Comparison of ENCODE assay signal across 7 mouse cellular contexts in genomic region chr11:69992932-69993331, GRCm38 (mm10). TPM values are rescaled to one million over a fixed set of nuclear protein-coding genes. Genes with fewer than 3 reads are reported as not detected.
DNase-seq lines count a peak whose midpoint lies in the region; ATAC-seq and TF ChIP-seq lines count a peak whose summit lies in the region.

No protein-coding gene starts in this region.

- no peaks in the 10 kb centered on the region for H3K27me3 ChIP-seq in liver, embryonic 11.5 days (replicated peaks; ENCODE audit: control insufficient read depth, insufficient read depth, low read length)
- no peaks in the 10 kb centered on the region for H3K27me3 ChIP-seq in forebrain, embryonic 13.5 days
- H3K27me3 ChIP-seq in intestine, postnatal 0 days (replicated peaks; ENCODE audit: control insufficient read depth, insufficient read depth, low read length): no peaks in the 10 kb centered on the region
- no peaks in the 10 kb centered on the region for H3K27me3 ChIP-seq in neural tube, embryonic 13.5 days

- no peak for ATAC-seq in liver, embryonic 11.5 days (replicated peaks; ENCODE audit: low FRiP score)
- no peak for ATAC-seq in forebrain, embryonic 13.5 days
- ATAC-seq in intestine, postnatal 0 days: no peak
- ATAC-seq in neural tube, embryonic 13.5 days (ENCODE audit: low read depth): no peak

- no peak for TF ChIP-seq CTCF in intestine, postnatal 0 days (IDR thresholded peaks at IDR 0.05; ENCODE audit: low read depth)

- 89% methylated on average over 3 of the region's 3 CpGs for WGBS in liver, embryonic 11.5 days
- WGBS in forebrain, embryonic 13.5 days: 96% methylated on average over 3 of the region's 3 CpGs
- WGBS in intestine, postnatal 0 days: 76% methylated on average over 3 of the region's 3 CpGs
- WGBS in neural tube, embryonic 13.5 days: 93% methylated on average over 3 of the region's 3 CpGs

- H3K36me3 ChIP-seq in liver, embryonic 11.5 days (ENCODE audit: control insufficient read depth, insufficient read depth, low read length): peaks cover 26% of the 10 kb centered on the region
- H3K36me3 ChIP-seq in forebrain, embryonic 13.5 days (ENCODE audit: poor library complexity, severe bottlenecking): peaks cover 44% of the 10 kb centered on the region
- H3K36me3 ChIP-seq in intestine, postnatal 0 days (ENCODE audit: control insufficient read depth, insufficient read depth): peaks cover 38% of the 10 kb centered on the region
- H3K36me3 ChIP-seq in neural tube, embryonic 13.5 days: peaks cover 42% of the 10 kb centered on the region

- H3K27ac ChIP-seq in liver, embryonic 11.5 days (ENCODE audit: low read depth, low read length): no peak overlapping the region
- H3K27ac ChIP-seq in forebrain, embryonic 13.5 days: no peak overlapping the region
- H3K27ac ChIP-seq in intestine, postnatal 0 days (ENCODE audit: low read depth, low read length): peak overlapping the region; percentile 89; the same call in 1 of the 2 replicates
- no peak overlapping the region for H3K27ac ChIP-seq in neural tube, embryonic 13.5 days (replicated peaks)

- H3K9me3 ChIP-seq in liver, embryonic 11.5 days (ENCODE audit: control insufficient read depth, low read length): no peaks in the 10 kb centered on the region
- H3K9me3 ChIP-seq in forebrain, embryonic 13.5 days (replicated peaks): no peaks in the 10 kb centered on the region
- no peaks in the 10 kb centered on the region for H3K9me3 ChIP-seq in intestine, postnatal 0 days (ENCODE audit: control insufficient read depth)
- no peaks in the 10 kb centered on the region for H3K9me3 ChIP-seq in neural tube, embryonic 13.5 days

- H3K4me3 ChIP-seq in liver, embryonic 11.5 days (ENCODE audit: low read depth, low read length): peak overlapping the region; percentile 67; the same call in 1 of the 2 replicates
- H3K4me3 ChIP-seq in forebrain, embryonic 13.5 days: peak overlapping the region; percentile 66
- H3K4me3 ChIP-seq in intestine, postnatal 0 days (ENCODE audit: low read depth, low read length): peak overlapping the region; percentile 67
- H3K4me3 ChIP-seq in neural tube, embryonic 13.5 days: peak overlapping the region; percentile 75

- H3K9ac ChIP-seq in liver, embryonic 11.5 days (ENCODE audit: low read depth, low read length): peak overlapping the region; percentile 38; the same call in 1 of the 2 replicates
- H3K9ac ChIP-seq in forebrain, embryonic 13.5 days: peak overlapping the region; percentile 81
- H3K9ac ChIP-seq in intestine, postnatal 0 days (ENCODE audit: low read depth, low read length): no peak overlapping the region
- peak overlapping the region; percentile 93 for H3K9ac ChIP-seq in neural tube, embryonic 13.5 days

- DNase-seq in liver, embryonic 11.5 days (ENCODE audit: low spot score): no peak
- DNase-seq in liver: no peak
- DNase-seq in adrenal gland, adult (ENCODE audit: inconsistent age in 2 of 2, low spot score in 1 of 2): no peak
- no peak for DNase-seq in kidney, adult 8-10 months

- peak overlapping the region; percentile 87 for H3K4me2 ChIP-seq in liver, embryonic 11.5 days
- H3K4me2 ChIP-seq in forebrain, embryonic 13.5 days: peak overlapping the region; percentile 79
- peak overlapping the region; percentile 66 for H3K4me2 ChIP-seq in intestine, postnatal 0 days (replicated peaks; ENCODE audit: low read depth)
- peak overlapping the region; percentile 76 for H3K4me2 ChIP-seq in neural tube, embryonic 13.5 days

- H3K4me1 ChIP-seq in liver, embryonic 11.5 days (replicated peaks; ENCODE audit: control insufficient read depth, insufficient read depth, low read length): peaks cover 20% of the 10 kb centered on the region
- peaks cover 33% of the 10 kb centered on the region for H3K4me1 ChIP-seq in forebrain, embryonic 13.5 days
- H3K4me1 ChIP-seq in intestine, postnatal 0 days (replicated peaks; ENCODE audit: control insufficient read depth, insufficient read depth, low read length): no peaks in the 10 kb centered on the region
- peaks cover 36% of the 10 kb centered on the region for H3K4me1 ChIP-seq in neural tube, embryonic 13.5 days (replicated peaks)

RNA-seq across cellular contexts. Expression of gene Gabarap, which starts 2.0 kb away (rescaled TPM):
- polyA plus RNA-seq in liver, embryonic 11.5 days (2014; fragmentation: Nextera tagmentation; extraction: Ambion mirVana): 302 and 311 TPM in 2 replicates
- 598 and 670 TPM in 2 replicates for polyA plus RNA-seq in forebrain, embryonic 13.5 days (2015; fragmentation: Nextera tagmentation; extraction: Ambion mirVana)
- 1,065 and 1,136 TPM in 2 replicates for polyA plus RNA-seq in intestine, postnatal 0 days (2015; fragmentation: Nextera tagmentation; extraction: Ambion mirVana)
- 679 and 746 TPM in 2 replicates for polyA plus RNA-seq in neural tube, embryonic 13.5 days (2015; fragmentation: Nextera tagmentation; extraction: Ambion mirVana)

RNA-seq across cellular contexts. Expression of gene Phf23, which starts 2.6 kb away (rescaled TPM):
- 33.2 and 36.6 TPM in 2 replicates for polyA plus RNA-seq in liver, embryonic 11.5 days (2014; fragmentation: Nextera tagmentation; extraction: Ambion mirVana)
- 78.5 and 79.9 TPM in 2 replicates for polyA plus RNA-seq in forebrain, embryonic 13.5 days (2015; fragmentation: Nextera tagmentation; extraction: Ambion mirVana)
- polyA plus RNA-seq in intestine, postnatal 0 days (2015; fragmentation: Nextera tagmentation; extraction: Ambion mirVana): 32.6 and 37.7 TPM in 2 replicates
- polyA plus RNA-seq in neural tube, embryonic 13.5 days (2015; fragmentation: Nextera tagmentation; extraction: Ambion mirVana): 74.2 and 76.3 TPM in 2 replicates

RNA-seq across cellular contexts. Expression of gene Dvl2, which starts 7.5 kb away (rescaled TPM):
- polyA plus RNA-seq in liver, embryonic 11.5 days (2014; fragmentation: Nextera tagmentation; extraction: Ambion mirVana): 22.1 and 23.3 TPM in 2 replicates
- polyA plus RNA-seq in forebrain, embryonic 13.5 days (2015; fragmentation: Nextera tagmentation; extraction: Ambion mirVana): 31.8 and 35.4 TPM in 2 replicates
- 9.1 TPM in 2 replicates for polyA plus RNA-seq in intestine, postnatal 0 days (2015; fragmentation: Nextera tagmentation; extraction: Ambion mirVana)
- polyA plus RNA-seq in neural tube, embryonic 13.5 days (2015; fragmentation: Nextera tagmentation; extraction: Ambion mirVana): 26.7 and 28.8 TPM in 2 replicates

RNA-seq across cellular contexts. Expression of gene Elp5, which starts 10.6 kb away (rescaled TPM):
- 131 and 146 TPM in 2 replicates for polyA plus RNA-seq in liver, embryonic 11.5 days (2014; fragmentation: Nextera tagmentation; extraction: Ambion mirVana)
- 157 and 164 TPM in 2 replicates for polyA plus RNA-seq in forebrain, embryonic 13.5 days (2015; fragmentation: Nextera tagmentation; extraction: Ambion mirVana)
- polyA plus RNA-seq in intestine, postnatal 0 days (2015; fragmentation: Nextera tagmentation; extraction: Ambion mirVana): 56.8 and 57.7 TPM in 2 replicates
- polyA plus RNA-seq in neural tube, embryonic 13.5 days (2015; fragmentation: Nextera tagmentation; extraction: Ambion mirVana): 160 and 162 TPM in 2 replicates

RNA-seq across cellular contexts. Expression of gene Ctdnep1, which starts 12.0 kb away (rescaled TPM):
- 20.8 and 24.0 TPM in 2 replicates for polyA plus RNA-seq in liver, embryonic 11.5 days (2014; fragmentation: Nextera tagmentation; extraction: Ambion mirVana)
- polyA plus RNA-seq in forebrain, embryonic 13.5 days (2015; fragmentation: Nextera tagmentation; extraction: Ambion mirVana): 21.1 and 24.3 TPM in 2 replicates
- polyA plus RNA-seq in intestine, postnatal 0 days (2015; fragmentation: Nextera tagmentation; extraction: Ambion mirVana): 23.2 and 24.1 TPM in 2 replicates
- 21.5 and 22.5 TPM in 2 replicates for polyA plus RNA-seq in neural tube, embryonic 13.5 days (2015; fragmentation: Nextera tagmentation; extraction: Ambion mirVana)
